Mouse (Mus musculus) heart, embryonic 11.5 days (tissue): ENCODE measurements around the gene Ryr1. TPM values are rescaled to one million over a fixed set of nuclear protein-coding genes. Genes with fewer than 3 reads are reported as not detected.

ENCODE experiments used
- ATAC-seq: fragments of 200-750 bp; cut with Nextera tagmentation; replicated peaks from 2 replicates; pipeline ENCODE4 v1.8.0; 2017; ENCODE audit warnings: moderate library complexity; ENCODE audit not compliant: insufficient number of reproducible peaks, low FRiP score, low TSS enrichment
- H3K27ac ChIP-seq: fragments of 300-500 bp; sonication (generic); 2 replicates; pipeline ENCODE4 v1.5.1; 2014; ENCODE audit warnings: mild to moderate bottlenecking, low read depth, low read length
- H3K27me3 ChIP-seq: fragments of 300-500 bp; sonication (generic); 2 replicates; pipeline ENCODE4 v1.6.1; 2014; ENCODE audit warnings: mild to moderate bottlenecking, low read length, mixed read lengths; ENCODE audit not compliant: control insufficient read depth, insufficient read depth
- H3K36me3 ChIP-seq: fragments of 300-500 bp; sonication (generic); 2 replicates; pipeline ENCODE4 v1.6.1; 2014; ENCODE audit warnings: mild to moderate bottlenecking, low read length, moderate library complexity, mixed read lengths; ENCODE audit not compliant: control insufficient read depth, insufficient read depth
- H3K4me1 ChIP-seq: fragments of 300-500 bp; sonication (generic); 2 replicates; pipeline ENCODE4 v1.6.1; 2014; ENCODE audit warnings: low read length; ENCODE audit not compliant: control insufficient read depth, insufficient read depth
- H3K4me2 ChIP-seq: fragments of 300-500 bp; sonication (generic); 2 replicates; pipeline ENCODE4 v1.6.1; 2014; ENCODE audit warnings: mild to moderate bottlenecking, moderate library complexity
- H3K4me3 ChIP-seq: fragments of 300-500 bp; sonication (generic); 2 replicates; pipeline ENCODE4 v1.5.1; 2014; ENCODE audit warnings: low read depth, low read length
- H3K9ac ChIP-seq: fragments of 300-500 bp; sonication (generic); 2 replicates; pipeline ENCODE4 v1.6.1; 2014; ENCODE audit warnings: mild to moderate bottlenecking, low read depth, low read length, moderate library complexity
- H3K9me3 ChIP-seq: fragments of 300-500 bp; sonication (generic); replicated peaks from 2 replicates; pipeline ENCODE4 v1.6.1; 2016; ENCODE audit warnings: low read length; ENCODE audit not compliant: control insufficient read depth
- WGBS: fragments of 180-500 bp; shearing (Covaris S2); extraction: QIAGEN DNeasy Blood & Tissue Kit; methylation state at CpG from one replicate; pipeline ENCODE4 v1.1.7; 2014; ENCODE audit not compliant: insufficient replicate concordance; 5-methylcytosine and 5-hydroxymethylcytosine counted together
- polyA plus RNA-seq: library from polyadenylated mRNA; unstranded; fragments of >200 nt; fragmentation: Nextera tagmentation; extraction: Ambion mirVana; gene quantifications from 2 replicates; pipeline ENCODE4 v1.2.1, GENCODE M21; 2014

Ryr1 gene
- polyA plus RNA-seq, 1 experiment from 2014 or later: 0.31 TPM

GRCm38 (mm10) chr7:29043016-29043673 lies 81.8 kb downstream of the Ryr1 start:
- Histone ChIP-seq H3K9me3 (no peaks in the 10 kb centered on the region), H3K4me2 (no peak overlapping the region), H3K27me3 (peaks cover 12% of the 10 kb centered on the region), H3K4me3 (no peak overlapping the region), H3K36me3 (no peaks in the 10 kb centered on the region), H3K4me1 (peaks cover 7% of the 10 kb centered on the region; the same call in 1 of the 2 replicates), H3K27ac (no peak overlapping the region), H3K9ac (no peak overlapping the region)
- ATAC-seq: no peak
- 80% methylated on average over 19 of the region's 19 CpGs for WGBS

- H3K9ac ChIP-seq: no peak overlapping the region
- no peak for ATAC-seq
- H3K4me2 ChIP-seq: no peak overlapping the region
- 78% methylated on average over 5 of the region's 5 CpGs for WGBS
- no peak overlapping the region for H3K27ac ChIP-seq
- H3K9me3 ChIP-seq: no peaks in the 10 kb centered on the region
- H3K4me3 ChIP-seq: no peak overlapping the region
- H3K4me1 ChIP-seq: peaks cover 7% of the 10 kb centered on the region; the same call in 1 of the 2 replicates
- no peaks in the 10 kb centered on the region for H3K36me3 ChIP-seq
- H3K27me3 ChIP-seq: peaks cover 9% of the 10 kb centered on the region
These were observed 83.8 kb downstream of the Ryr1 start for GRCm38 (mm10) chr7:29041194-29041593.

- ATAC-seq: no peak
- Histone ChIP-seq H3K27ac (no peak overlapping the region), H3K9ac (peak overlapping the region; percentile 66), H3K4me3 (peak overlapping the region; percentile 45), H3K27me3 (peaks cover 4% of the 10 kb centered on the region), H3K4me1 (peaks cover 7% of the 10 kb centered on the region; the same call in 1 of the 2 replicates), H3K4me2 (peak overlapping the region; percentile 77), H3K36me3 (no peaks in the 10 kb centered on the region), H3K9me3 (no peaks in the 10 kb centered on the region)
- WGBS: 2% methylated on average over 26 of the region's 26 CpGs
These were observed 84.9 kb downstream of the Ryr1 start for GRCm38 (mm10) chr7:29039985-29040661.

GRCm38 (mm10) chr7:29039604-29039984 lies 85.4 kb downstream of the Ryr1 start:
- Histone ChIP-seq H3K4me2 (peak overlapping the region; percentile 77), H3K4me3 (peak overlapping the region; percentile 45), H3K4me1 (peaks cover 7% of the 10 kb centered on the region; the same call in 1 of the 2 replicates), H3K27ac (no peak overlapping the region), H3K9ac (peak overlapping the region; percentile 66), H3K27me3 (peaks cover 4% of the 10 kb centered on the region), H3K9me3 (no peaks in the 10 kb centered on the region), H3K36me3 (no peaks in the 10 kb centered on the region)
- ATAC-seq: no peak; the same call in 1 of the 2 replicates
- under 1% methylated on average over 11 of the region's 11 CpGs for WGBS

GRCm38 (mm10) chr7:29037261-29037660 lies 87.7 kb downstream of the Ryr1 start:
- H3K4me1 ChIP-seq: peaks cover 7% of the 10 kb centered on the region; the same call in 1 of the 2 replicates
- 82% methylated on average over 6 of the region's 6 CpGs for WGBS
- no peak for ATAC-seq

GRCm38 (mm10) chr7:29032685-29033084 lies 92.3 kb downstream of the Ryr1 start:
- Histone ChIP-seq H3K27ac (no peak overlapping the region), H3K4me1 (no peaks in the 10 kb centered on the region), H3K27me3 (no peaks in the 10 kb centered on the region), H3K36me3 (no peaks in the 10 kb centered on the region), H3K4me2 (no peak overlapping the region), H3K9me3 (no peaks in the 10 kb centered on the region), H3K4me3 (no peak overlapping the region), H3K9ac (no peak overlapping the region)
- no peak for ATAC-seq
- 75% methylated on average over 5 of the region's 5 CpGs for WGBS

More at GRCm38 (mm10) chr7:29037261-29037660, 87.7 kb downstream of the Ryr1 start:
- H3K9me3 ChIP-seq: no peaks in the 10 kb centered on the region
- H3K27ac ChIP-seq: no peak overlapping the region
- no peak overlapping the region for H3K4me2 ChIP-seq
- no peaks in the 10 kb centered on the region; the same call in 1 of the 2 replicates for H3K27me3 ChIP-seq
- H3K36me3 ChIP-seq: no peaks in the 10 kb centered on the region
- H3K9ac ChIP-seq: no peak overlapping the region
- H3K4me3 ChIP-seq: no peak overlapping the region

GRCm38 (mm10) chr7:29031641-29032040 lies 93.3 kb downstream of the Ryr1 start:
- Histone ChIP-seq H3K36me3 (no peaks in the 10 kb centered on the region), H3K9me3 (no peaks in the 10 kb centered on the region), H3K27ac (no peak overlapping the region), H3K9ac (no peak overlapping the region), H3K4me2 (no peak overlapping the region), H3K4me1 (no peaks in the 10 kb centered on the region), H3K4me3 (no peak overlapping the region), H3K27me3 (no peaks in the 10 kb centered on the region)
- no peak for ATAC-seq
- 63% methylated on average over 10 of the region's 10 CpGs for WGBS

GRCm38 (mm10) chr7:29029690-29030656 lies 95.0 kb downstream of the Ryr1 start:
- H3K4me1 ChIP-seq: no peaks in the 10 kb centered on the region
- H3K4me3 ChIP-seq: no peak overlapping the region
- H3K27ac ChIP-seq: no peak overlapping the region
- ATAC-seq: no peak
- H3K9me3 ChIP-seq: no peaks in the 10 kb centered on the region
- no peak overlapping the region for H3K9ac ChIP-seq
- no peaks in the 10 kb centered on the region for H3K27me3 ChIP-seq
- H3K36me3 ChIP-seq: no peaks in the 10 kb centered on the region
- whole genome bisulfite sequencing: 75% methylated on average over 14 of the region's 14 CpGs
- H3K4me2 ChIP-seq: no peak overlapping the region
